Mouse (Mus musculus) embryonic facial prominence, embryonic 13.5 days (tissue): ENCODE measurements around the gene Arhgap9. TPM values are rescaled to one million over a fixed set of nuclear protein-coding genes. Genes with fewer than 3 reads are reported as not detected.

Experiments
- polyA plus RNA-seq: library from polyadenylated mRNA; unstranded; fragments of >200 nt; fragmentation: Nextera tagmentation; extraction: Ambion mirVana; gene quantifications from 2 replicates; pipeline ENCODE4 v1.2.1, GENCODE M21; 2015

The Arhgap9 gene
- polyA plus RNA-seq, 1 experiment from 2014 or later = 3.4 TPM

Other genes with a start within 250 kb of the Arhgap9 start
- 0.18 and 0.34 TPM in 2 replicates for gene Agap2, start 246.7 kb upstream of the Arhgap9 start, polyA plus RNA-seq
- gene Os9, start 200.8 kb upstream of the Arhgap9 start, polyA plus RNA-seq = 76.5 and 87.7 TPM in 2 replicates
- gene B4galnt1, start 156.7 kb upstream of the Arhgap9 start, polyA plus RNA-seq = 8.9 and 9.0 TPM in 2 replicates
- gene Slc26a10, start 141.3 kb upstream of the Arhgap9 start, polyA plus RNA-seq = 1.3 and 2.0 TPM in 2 replicates
- gene Arhgef25, start 131.9 kb upstream of the Arhgap9 start, polyA plus RNA-seq = 117 and 130 TPM in 2 replicates
- gene Dtx3, start 126.2 kb upstream of the Arhgap9 start, polyA plus RNA-seq = 161 and 165 TPM in 2 replicates
- gene Pip4k2c, start 110.4 kb upstream of the Arhgap9 start, polyA plus RNA-seq = 28.1 and 30.8 TPM in 2 replicates
- 6.7 and 8.1 TPM in 2 replicates for gene Kif5a, start 58.6 kb upstream of the Arhgap9 start, polyA plus RNA-seq
- gene Dctn2, start 55.6 kb upstream of the Arhgap9 start, polyA plus RNA-seq = 187 and 199 TPM in 2 replicates
- gene Mbd6, start 32.9 kb upstream of the Arhgap9 start, polyA plus RNA-seq = 14.9 and 19.2 TPM in 2 replicates
- 113 and 128 TPM in 2 replicates for gene Mars, start 10.2 kb upstream of the Arhgap9 start, polyA plus RNA-seq
- gene Gli1, start 20.0 kb downstream of the Arhgap9 start, polyA plus RNA-seq = 17.5 and 19.8 TPM in 2 replicates
- gene Inhbe, start 32.4 kb downstream of the Arhgap9 start, polyA plus RNA-seq = 0.07 TPM in 1 of 2 replicates, not detected in the other
- gene Inhbc, start 48.5 kb downstream of the Arhgap9 start, polyA plus RNA-seq = not detected in 2 replicates
- gene R3hdm2, start 58.4 kb downstream of the Arhgap9 start, polyA plus RNA-seq = 57.7 and 58.8 TPM in 2 replicates
- 2.0 and 3.2 TPM in 2 replicates for gene Stac3, start 179.7 kb downstream of the Arhgap9 start, polyA plus RNA-seq
- gene Ndufa4l2, start 193.0 kb downstream of the Arhgap9 start, polyA plus RNA-seq = 20.0 and 32.7 TPM in 2 replicates
- gene Shmt2, start 200.5 kb downstream of the Arhgap9 start, polyA plus RNA-seq = 81.7 and 92.3 TPM in 2 replicates
- gene Nxph4, start 212.6 kb downstream of the Arhgap9 start, polyA plus RNA-seq = 3.0 and 3.9 TPM in 2 replicates